Mouse (Mus musculus): ENCODE data around the gene Tex48. TPM values are rescaled to one million over a fixed set of nuclear protein-coding genes. Genes with fewer than 3 reads are reported as not detected.

Tex48 gene
- total and polyA plus RNA-seq, 2 experiments from 2014 or later: not detected

DNA sequence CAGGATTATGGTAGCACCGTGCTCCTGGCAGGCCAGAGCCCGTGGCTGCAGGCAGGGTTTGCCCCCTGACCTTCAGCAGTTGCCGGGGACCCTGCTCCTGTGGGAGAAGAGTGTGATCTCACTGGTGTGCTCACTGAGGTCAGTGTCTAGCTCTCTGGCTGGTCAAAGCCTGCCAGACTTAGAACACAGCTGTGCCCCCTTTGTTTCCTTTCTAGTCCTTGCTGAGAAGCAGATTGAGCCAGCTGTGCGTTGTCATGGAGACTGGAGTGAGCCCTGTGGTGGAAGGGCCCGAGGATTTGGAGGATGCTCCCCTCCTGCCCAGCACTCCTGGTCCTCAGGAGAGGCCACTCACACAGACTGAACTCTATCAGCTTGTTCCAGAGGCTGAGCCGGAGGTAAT lies 42.1 kb downstream of the Tex48 start:
- no peaks in the 10 kb centered on the region for H3K9me3 ChIP-seq (replicated peaks; ENCODE audit: control insufficient read depth, low read length)
- no peak overlapping the region for H3K9ac ChIP-seq (replicated peaks; ENCODE audit: low read depth, low read length)
- WGBS: 58% methylated on average over 6 of the region's 6 CpGs
- H3K4me1 ChIP-seq (ENCODE audit: control insufficient read depth, insufficient read depth): no peaks in the 10 kb centered on the region
- no peak for TF ChIP-seq CTCF (IDR thresholded peaks at IDR 0.05; ENCODE audit: low read depth)
- no peak for TF ChIP-seq EP300 (IDR thresholded peaks at IDR 0.05; ENCODE audit: low read depth)
- H3K27ac ChIP-seq (ENCODE audit: low read depth): no peak overlapping the region
- DNase-seq (ENCODE audit: low spot score): no peak
- ATAC-seq (ENCODE audit: insufficient read depth, low read depth): no peak
- H3K27me3 ChIP-seq (ENCODE audit: control insufficient read depth, insufficient read depth, low read length): no peaks in the 10 kb centered on the region
- no peak overlapping the region for H3K4me2 ChIP-seq (ENCODE audit: low read depth, low read length)
- H3K4me3 ChIP-seq (ENCODE audit: low read depth, low read length): no peak overlapping the region
- peaks cover 10% of the 10 kb centered on the region; the same call in 1 of the 2 replicates for H3K36me3 ChIP-seq (replicated peaks; ENCODE audit: control insufficient read depth, insufficient read depth, low read length)

DNA sequence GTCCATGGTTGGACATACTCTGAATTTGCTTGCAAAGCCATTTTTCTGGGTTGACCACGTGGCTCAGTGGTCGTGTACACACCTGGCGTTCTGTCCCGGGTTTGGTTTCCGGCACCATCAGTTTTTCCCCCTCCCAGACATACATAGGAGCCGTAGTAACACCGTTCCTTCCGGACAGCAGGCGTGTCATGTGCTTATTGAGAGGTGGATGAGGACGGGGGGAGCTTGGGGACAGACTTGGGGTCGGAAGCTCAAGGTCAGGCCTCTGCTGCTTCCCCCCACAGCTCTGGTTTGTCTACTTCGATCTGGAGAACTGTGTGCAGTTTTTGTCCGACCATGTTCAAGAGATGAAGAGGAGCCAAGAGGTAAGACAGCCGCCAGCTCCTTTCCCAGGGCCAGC lies 42.6 kb downstream of the Tex48 start:
- DNase-seq (ENCODE audit: low spot score): no peak
- 83% methylated on average over 14 of the region's 14 CpGs for WGBS
- Histone ChIP-seq H3K4me1 (ENCODE audit: control insufficient read depth, insufficient read depth) (no peaks in the 10 kb centered on the region), H3K27ac (ENCODE audit: low read depth) (no peak overlapping the region), H3K36me3 (replicated peaks; ENCODE audit: control insufficient read depth, insufficient read depth, low read length) (peaks cover 10% of the 10 kb centered on the region; the same call in 1 of the 2 replicates), H3K9ac (replicated peaks; ENCODE audit: low read depth, low read length) (no peak overlapping the region), H3K4me2 (ENCODE audit: low read depth, low read length) (no peak overlapping the region), H3K4me3 (ENCODE audit: low read depth, low read length) (no peak overlapping the region), H3K27me3 (ENCODE audit: control insufficient read depth, insufficient read depth, low read length) (no peaks in the 10 kb centered on the region), H3K9me3 (replicated peaks; ENCODE audit: control insufficient read depth, low read length) (no peaks in the 10 kb centered on the region)
- ATAC-seq (ENCODE audit: insufficient read depth, low read depth): no peak
- TF ChIP-seq CTCF (IDR thresholded peaks at IDR 0.05; ENCODE audit: low read depth) (no peak), EP300 (IDR thresholded peaks at IDR 0.05; ENCODE audit: low read depth) (no peak)

DNA sequence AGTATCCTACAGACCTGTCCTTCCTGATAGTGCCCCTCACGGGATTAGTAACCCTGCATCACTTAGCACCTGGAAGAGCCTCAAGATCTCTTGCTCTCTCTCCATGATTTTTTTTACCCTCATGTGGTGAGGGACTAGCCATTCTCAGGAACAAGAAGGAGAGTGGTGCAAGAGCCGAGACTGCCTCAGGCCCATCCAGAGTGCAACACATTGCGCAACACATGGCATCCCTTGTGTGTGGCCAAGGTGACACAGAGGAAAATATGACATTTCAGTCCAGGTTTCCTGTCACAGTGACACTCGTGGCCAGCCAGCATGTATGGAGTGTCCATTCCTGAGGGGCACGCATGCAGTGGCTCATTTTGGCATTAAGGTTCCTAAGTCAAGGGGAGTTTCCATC lies 49.6 kb downstream of the Tex48 start:
- ATAC-seq (ENCODE audit: insufficient read depth, low read depth): no peak
- no peaks in the 10 kb centered on the region for H3K9me3 ChIP-seq (replicated peaks; ENCODE audit: control insufficient read depth, low read length)
- H3K27me3 ChIP-seq (ENCODE audit: control insufficient read depth, insufficient read depth, low read length): no peaks in the 10 kb centered on the region
- TF ChIP-seq CTCF (IDR thresholded peaks at IDR 0.05; ENCODE audit: low read depth) (no peak), EP300 (IDR thresholded peaks at IDR 0.05; ENCODE audit: low read depth) (no peak)
- no peak overlapping the region for H3K9ac ChIP-seq (replicated peaks; ENCODE audit: low read depth, low read length)
- H3K27ac ChIP-seq (ENCODE audit: low read depth): no peak overlapping the region
- H3K4me2 ChIP-seq (ENCODE audit: low read depth, low read length): no peak overlapping the region
- H3K36me3 ChIP-seq (replicated peaks; ENCODE audit: control insufficient read depth, insufficient read depth, low read length): 0 out of 2 replicates have a peak, but pooled peaks cover 3% of the 10 kb centered on the region
- no peaks in the 10 kb centered on the region for H3K4me1 ChIP-seq (ENCODE audit: control insufficient read depth, insufficient read depth)
- 79% methylated on average over 5 of the region's 5 CpGs for WGBS
- no peak overlapping the region for H3K4me3 ChIP-seq (ENCODE audit: low read depth, low read length)
- no peak for DNase-seq (ENCODE audit: low spot score)

DNA sequence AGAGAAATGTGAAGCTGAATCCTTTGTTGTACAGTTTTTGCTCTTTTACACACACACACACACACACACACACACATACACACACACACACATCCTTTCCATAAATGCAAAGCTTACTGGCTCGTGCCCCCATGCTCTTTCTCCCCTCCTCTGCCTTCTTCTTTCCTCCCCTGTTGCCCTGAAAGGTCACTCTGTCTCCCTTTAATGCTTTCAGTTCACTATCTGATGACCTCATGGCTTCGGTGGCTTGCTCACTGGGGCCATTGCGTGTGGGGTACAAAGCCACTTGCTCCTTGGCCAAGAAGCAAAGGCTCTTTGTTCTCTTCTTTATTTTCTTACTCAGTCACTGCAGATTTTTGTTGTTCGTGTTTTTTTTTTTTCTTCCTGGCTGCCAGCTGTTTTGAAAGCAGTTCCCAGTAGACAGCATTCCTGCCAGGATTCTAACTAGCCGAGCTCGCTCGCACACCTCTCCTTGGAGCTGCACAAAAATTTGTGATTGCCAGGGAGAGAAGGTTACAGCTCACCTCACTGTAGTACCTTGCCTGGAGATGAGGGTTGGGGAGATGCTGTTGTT lies 51.9 kb downstream of the Tex48 start:
- WGBS: 53% methylated on average over 7 of the region's 7 CpGs
- H3K36me3 ChIP-seq (replicated peaks; ENCODE audit: control insufficient read depth, insufficient read depth, low read length): 0 out of 2 replicates have a peak, but pooled peaks cover 14% of the 10 kb centered on the region
- no peak for DNase-seq (ENCODE audit: low spot score)
- H3K27me3 ChIP-seq (ENCODE audit: control insufficient read depth, insufficient read depth, low read length): no peaks in the 10 kb centered on the region
- no peaks in the 10 kb centered on the region for H3K4me1 ChIP-seq (ENCODE audit: control insufficient read depth, insufficient read depth)
- no peak for ATAC-seq (ENCODE audit: insufficient read depth, low read depth)
- no peak overlapping the region for H3K4me2 ChIP-seq (ENCODE audit: low read depth, low read length)
- no peaks in the 10 kb centered on the region for H3K9me3 ChIP-seq (replicated peaks; ENCODE audit: control insufficient read depth, low read length)
- TF ChIP-seq EP300 (IDR thresholded peaks at IDR 0.05; ENCODE audit: low read depth): no peak
- no peak for TF ChIP-seq CTCF (IDR thresholded peaks at IDR 0.05; ENCODE audit: low read depth)
- no peak overlapping the region for H3K9ac ChIP-seq (replicated peaks; ENCODE audit: low read depth, low read length)
- no peak overlapping the region for H3K27ac ChIP-seq (ENCODE audit: low read depth)
- H3K4me3 ChIP-seq (ENCODE audit: low read depth, low read length): no peak overlapping the region

DNA sequence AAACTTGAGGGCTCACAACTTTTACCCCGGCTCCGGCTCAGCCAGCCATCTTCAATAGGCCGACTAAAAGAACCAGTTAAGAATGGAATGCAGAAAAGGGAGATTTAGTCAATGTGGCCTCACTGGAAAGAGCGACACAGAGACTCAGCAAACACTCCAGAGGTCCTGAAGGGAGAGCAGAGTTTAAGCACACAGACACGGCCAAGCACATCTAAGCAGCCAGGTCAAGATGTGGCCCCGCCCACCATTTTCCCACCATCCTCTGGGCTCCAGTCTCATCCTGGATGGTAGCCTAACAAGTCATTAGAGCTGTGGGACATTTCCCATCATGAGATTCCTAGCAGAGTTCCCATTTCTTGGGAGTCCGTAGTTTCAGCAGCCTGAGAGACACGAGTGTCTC lies 52.9 kb downstream of the Tex48 start:
- 0 out of 2 replicates have a peak, but pooled peaks cover 14% of the 10 kb centered on the region for H3K36me3 ChIP-seq (replicated peaks; ENCODE audit: control insufficient read depth, insufficient read depth, low read length)
- no peaks in the 10 kb centered on the region for H3K9me3 ChIP-seq (replicated peaks; ENCODE audit: control insufficient read depth, low read length)
- H3K4me1 ChIP-seq (ENCODE audit: control insufficient read depth, insufficient read depth): no peaks in the 10 kb centered on the region
- 81% methylated on average over 8 of the region's 8 CpGs for WGBS
- TF ChIP-seq CTCF (IDR thresholded peaks at IDR 0.05; ENCODE audit: low read depth) (no peak), EP300 (IDR thresholded peaks at IDR 0.05; ENCODE audit: low read depth) (no peak)
- DNase-seq (ENCODE audit: low spot score): no peak
- ATAC-seq (ENCODE audit: insufficient read depth, low read depth): no peak
- H3K4me3 ChIP-seq (ENCODE audit: low read depth, low read length): no peak overlapping the region
- H3K27me3 ChIP-seq (ENCODE audit: control insufficient read depth, insufficient read depth, low read length): no peaks in the 10 kb centered on the region
- no peak overlapping the region for H3K4me2 ChIP-seq (ENCODE audit: low read depth, low read length)
- no peak overlapping the region for H3K27ac ChIP-seq (ENCODE audit: low read depth)
- no peak overlapping the region for H3K9ac ChIP-seq (replicated peaks; ENCODE audit: low read depth, low read length)

All from heart, postnatal 0 days (tissue).